ENCODE assay signal across 26 mouse cellular contexts in the genomic region with DNA sequence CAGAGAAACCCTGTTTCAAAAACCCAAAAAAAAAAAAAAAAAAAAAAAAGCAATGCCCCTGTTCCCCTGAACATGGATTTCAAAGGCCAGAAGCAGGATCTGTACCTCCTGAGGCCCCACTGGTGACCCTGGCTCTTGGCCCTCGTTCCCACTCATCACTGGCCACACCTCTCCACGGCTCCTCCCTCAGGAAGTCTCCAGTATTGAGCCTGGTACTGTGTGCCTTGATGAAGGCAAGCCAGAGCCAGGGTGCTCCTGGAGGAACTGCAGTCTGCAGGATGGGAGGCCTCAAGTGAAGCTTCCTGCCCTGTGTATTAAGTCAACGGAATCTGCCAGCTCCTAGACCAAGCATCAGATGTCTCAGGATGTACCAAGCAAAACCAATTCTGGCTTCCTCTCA. TPM values are rescaled to one million over a fixed set of nuclear protein-coding genes. Genes with fewer than 3 reads are reported as not detected.
A peak's percentile ranks its signal among the peaks of the same experiment; 100 is the strongest.
DNase-seq lines count a peak whose midpoint lies in the region; ATAC-seq and TF ChIP-seq lines count a peak whose summit lies in the region.
"Had no signal": no experiment of that assay in that cellular context is flagged by ENCODE, and none has a peak within 500 bp of the region (broad histone marks: within the 10 kb centered on the region; RNA-seq: fewer than 3 reads in every experiment).

No protein-coding gene starts in this region.

- WGBS in intestine, embryonic 16.5 days, result 74% methylated on average over 3 of the region's 3 CpGs
- 81% methylated on average over 3 of the region's 3 CpGs for WGBS in intestine, embryonic 15.5 days
- WGBS in midbrain, embryonic 11.5 days, result 95% methylated on average over 3 of the region's 3 CpGs

- peaks cover 11% of the 10 kb centered on the region for H3K4me1 ChIP-seq in intestine, embryonic 16.5 days (ENCODE audit: control insufficient read depth, insufficient read depth, low read length)
- peaks cover 17% of the 10 kb centered on the region for H3K4me1 ChIP-seq in intestine, embryonic 15.5 days (replicated peaks)
- peaks cover 16% of the 10 kb centered on the region for H3K4me1 ChIP-seq in midbrain, embryonic 11.5 days (ENCODE audit: control insufficient read depth, insufficient read depth, low read length)

- ATAC-seq in intestine, embryonic 16.5 days, result no peak
- no peak for ATAC-seq in intestine, embryonic 15.5 days
- no peak for ATAC-seq in midbrain, embryonic 11.5 days (ENCODE audit: low FRiP score)
- ATAC-seq: forebrain, postnatal 0 days; hindbrain, postnatal 0 days had no signal

- peaks cover 6% of the 10 kb centered on the region; the same call in 1 of the 2 replicates for H3K36me3 ChIP-seq in intestine, embryonic 16.5 days (ENCODE audit: control insufficient read depth, insufficient read depth, low read length)
- H3K36me3 ChIP-seq in intestine, embryonic 15.5 days, result peaks cover 10% of the 10 kb centered on the region
- H3K36me3 ChIP-seq in midbrain, embryonic 11.5 days (ENCODE audit: control insufficient read depth, insufficient read depth, low read length), result peaks cover 10% of the 10 kb centered on the region

- 0 out of 2 replicates have a peak overlapping the region, but pooled peaks have one; percentile 14 for H3K9ac ChIP-seq in intestine, embryonic 16.5 days (ENCODE audit: low read depth, low read length)
- no peak overlapping the region for H3K9ac ChIP-seq in intestine, embryonic 15.5 days
- no peak overlapping the region for H3K9ac ChIP-seq in midbrain, embryonic 11.5 days (ENCODE audit: low read length)
- H3K9ac ChIP-seq: forebrain, postnatal 0 days; heart, embryonic 13.5 days; limb, embryonic 15.5 days; liver, embryonic 15.5 days; stomach, embryonic 15.5 days had no signal

- H3K9me3 ChIP-seq in intestine, embryonic 16.5 days (ENCODE audit: control insufficient read depth, low read length), result no peaks in the 10 kb centered on the region
- no peaks in the 10 kb centered on the region for H3K9me3 ChIP-seq in intestine, embryonic 15.5 days
- no peaks in the 10 kb centered on the region for H3K9me3 ChIP-seq in midbrain, embryonic 11.5 days (ENCODE audit: control insufficient read depth, low read length)
- H3K9me3 ChIP-seq: heart, embryonic 13.5 days; limb, embryonic 15.5 days; liver, embryonic 15.5 days; midbrain, embryonic 10.5 days; stomach, embryonic 15.5 days had no signal

- no peaks in the 10 kb centered on the region for H3K27me3 ChIP-seq in intestine, embryonic 16.5 days (replicated peaks; ENCODE audit: control insufficient read depth, insufficient read depth, low read length)
- H3K27me3 ChIP-seq in intestine, embryonic 15.5 days (replicated peaks), result no peaks in the 10 kb centered on the region
- H3K27me3 ChIP-seq in midbrain, embryonic 11.5 days (ENCODE audit: control insufficient read depth, insufficient read depth, low read length), result no peaks in the 10 kb centered on the region
- H3K27me3 ChIP-seq: heart, embryonic 13.5 days; limb, embryonic 15.5 days; liver, embryonic 15.5 days; stomach, embryonic 15.5 days had no signal

- no peak overlapping the region for H3K4me3 ChIP-seq in intestine, embryonic 16.5 days (ENCODE audit: low read length)
- H3K4me3 ChIP-seq in intestine, embryonic 15.5 days (replicated peaks), result no peak overlapping the region
- H3K4me3 ChIP-seq in layer of hippocampus, adult 2 months, result no peak overlapping the region
- no peak overlapping the region for H3K4me3 ChIP-seq in midbrain, embryonic 11.5 days (ENCODE audit: low read depth, low read length)
- H3K4me3 ChIP-seq: heart, embryonic 13.5 days; limb, embryonic 15.5 days; liver, embryonic 15.5 days; midbrain, embryonic 10.5 days; stomach, embryonic 15.5 days had no signal

- no peak overlapping the region for H3K4me2 ChIP-seq in intestine, embryonic 16.5 days (ENCODE audit: low read depth, low read length)
- H3K4me2 ChIP-seq in intestine, embryonic 15.5 days (replicated peaks), result no peak overlapping the region
- H3K4me2 ChIP-seq in midbrain, embryonic 11.5 days, result no peak overlapping the region
- H3K4me2 ChIP-seq: heart, embryonic 13.5 days; limb, embryonic 15.5 days; stomach, embryonic 15.5 days had no signal

- H3K27ac ChIP-seq in intestine, embryonic 16.5 days (ENCODE audit: low read length), result no peak overlapping the region
- H3K27ac ChIP-seq in intestine, embryonic 15.5 days, result no peak overlapping the region
- peak overlapping the region; percentile 41; the same call in 1 of the 2 replicates for H3K27ac ChIP-seq in layer of hippocampus, adult 2 months
- H3K27ac ChIP-seq in midbrain, embryonic 11.5 days (ENCODE audit: low read depth, low read length), result no peak overlapping the region
- H3K27ac ChIP-seq: heart, embryonic 13.5 days; hindbrain, postnatal 0 days; limb, embryonic 15.5 days; midbrain, embryonic 10.5 days; stomach, embryonic 15.5 days had no signal

- peak; percentile 14 for DNase-seq in cerebellum, adult 8-10 months
- no peak for DNase-seq in cerebellum, postnatal 14 days
- no peak for DNase-seq in layer of hippocampus, adult 2 months (ENCODE audit: low spot score in 2 of 2)
- DNase-seq in layer of hippocampus, adult 18-20 months (ENCODE audit: low spot score in 2 of 2), result no peak
- peak; percentile 40 for DNase-seq in kidney, postnatal 10 days
- DNase-seq in midbrain, embryonic 11.5 days (ENCODE audit: low spot score, missing footprints), result no peak
- DNase-seq: adrenal gland, postnatal 10 days; cerebellum, postnatal 36 days; forebrain, postnatal 0 days; gastrocnemius, postnatal 14 days; heart, adult 18-20 months; heart, postnatal 14 days; left cerebral cortex, postnatal 4 days; right cerebral cortex, adult 18-20 months; thymus, adult 2 months; thymus, postnatal 4 days had no signal

- peak; percentile 28; the same call in 1 of the 2 replicates for TF ChIP-seq CTCF in layer of hippocampus, adult 2 months (conservative IDR thresholded peaks at IDR 0.05)

RNA-seq across cellular contexts. Expression of a gene that starts 3.3 kb away (rescaled TPM):
- polyA plus RNA-seq in intestine, embryonic 16.5 days (2015; fragmentation: Nextera tagmentation; extraction: Ambion mirVana), result 97.6 and 111 TPM in 2 replicates
- 124 TPM in 2 replicates for polyA plus RNA-seq in intestine, embryonic 15.5 days (2015; fragmentation: Nextera tagmentation; extraction: Ambion mirVana)
- total RNA-seq in layer of hippocampus, adult 2 months (2021), result 10 to 100 TPM; 48.4 to 49.3 TPM
- 10 to 100 TPM; 43.1 to 53.9 TPM for total RNA-seq in layer of hippocampus, adult 18-20 months (2021)
- polyA plus RNA-seq in midbrain, embryonic 11.5 days (2014; fragmentation: Nextera tagmentation; extraction: Ambion mirVana), result 147 and 151 TPM in 2 replicates

RNA-seq across cellular contexts. Expression of a gene that starts 3.7 kb away (rescaled TPM):
- polyA plus RNA-seq in intestine, embryonic 16.5 days (2015; fragmentation: Nextera tagmentation; extraction: Ambion mirVana), result 234 and 241 TPM in 2 replicates
- 184 and 205 TPM in 2 replicates for polyA plus RNA-seq in intestine, embryonic 15.5 days (2015; fragmentation: Nextera tagmentation; extraction: Ambion mirVana)
- total RNA-seq in layer of hippocampus, adult 2 months (2021), result 100 to 1,000 TPM; 361 to 395 TPM
- total RNA-seq in layer of hippocampus, adult 18-20 months (2021), result 100 to 1,000 TPM; 383 to 385 TPM
- 123 and 127 TPM in 2 replicates for polyA plus RNA-seq in midbrain, embryonic 11.5 days (2014; fragmentation: Nextera tagmentation; extraction: Ambion mirVana)

RNA-seq across cellular contexts. Expression of a gene that starts 15.4 kb away (rescaled TPM):
- 41.7 and 47.7 TPM in 2 replicates for polyA plus RNA-seq in intestine, embryonic 16.5 days (2015; fragmentation: Nextera tagmentation; extraction: Ambion mirVana)
- polyA plus RNA-seq in intestine, embryonic 15.5 days (2015; fragmentation: Nextera tagmentation; extraction: Ambion mirVana), result 32.2 and 37.6 TPM in 2 replicates
- total RNA-seq in layer of hippocampus, adult 2 months (2021), result 10 to 100 TPM; 56.9 to 63.4 TPM
- 10 to 100 TPM; 59.5 to 59.6 TPM for total RNA-seq in layer of hippocampus, adult 18-20 months (2021)
- polyA plus RNA-seq in midbrain, embryonic 11.5 days (2014; fragmentation: Nextera tagmentation; extraction: Ambion mirVana), result 3.4 and 3.7 TPM in 2 replicates

RNA-seq across cellular contexts. Expression of a gene that starts 19.0 kb away (rescaled TPM):
- 0.73 and 1.4 TPM in 2 replicates for polyA plus RNA-seq in intestine, embryonic 16.5 days (2015; fragmentation: Nextera tagmentation; extraction: Ambion mirVana)
- polyA plus RNA-seq in intestine, embryonic 15.5 days (2015; fragmentation: Nextera tagmentation; extraction: Ambion mirVana), result 1.1 and 1.6 TPM in 2 replicates
- 10 to 100 TPM; 10.8 to 12.5 TPM for total RNA-seq in layer of hippocampus, adult 2 months (2021)
- 10 to 100 TPM in 1 of 2 experiments, 1 to 10 TPM in 1; 8.2 to 12.6 TPM for total RNA-seq in layer of hippocampus, adult 18-20 months (2021)
- polyA plus RNA-seq in midbrain, embryonic 11.5 days (2014; fragmentation: Nextera tagmentation; extraction: Ambion mirVana), result not detected in 2 replicates
- total RNA-seq: gastrocnemius, postnatal 14 days; heart, adult 18-20 months; heart, postnatal 14 days; hindbrain, postnatal 0 days had no signal
- polyA plus RNA-seq: hindbrain, embryonic 11.5 days had no signal

RNA-seq across cellular contexts. Expression of a gene that starts 28.1 kb away (rescaled TPM):
- polyA plus RNA-seq in intestine, embryonic 16.5 days (2015; fragmentation: Nextera tagmentation; extraction: Ambion mirVana), result 0.45 and 0.48 TPM in 2 replicates
- polyA plus RNA-seq in intestine, embryonic 15.5 days (2015; fragmentation: Nextera tagmentation; extraction: Ambion mirVana), result 0.29 and 0.40 TPM in 2 replicates
- total RNA-seq in layer of hippocampus, adult 2 months (2021), result 10 to 100 TPM; 15.3 to 18.2 TPM
- total RNA-seq in layer of hippocampus, adult 18-20 months (2021), result 10 to 100 TPM; 15.4 to 17.0 TPM
- not detected in 2 replicates for polyA plus RNA-seq in midbrain, embryonic 11.5 days (2014; fragmentation: Nextera tagmentation; extraction: Ambion mirVana)
- total RNA-seq: gastrocnemius, postnatal 14 days; heart, adult 18-20 months had no signal
- polyA plus RNA-seq: large intestine, adult 2 months had no signal

Comparison
In these comparisons a context has a peak if more than half of its experiments do, and no peak if none do; other contexts are left out.
1. DNase-seq: peak in cerebellum, adult 8-10 months (single experiment) and kidney, postnatal 10 days (single experiment); none in cerebellum, postnatal 14 days (0 of 2), layer of hippocampus, adult 2 months (0 of 2), layer of hippocampus, adult 18-20 months (0 of 2) and midbrain, embryonic 11.5 days (single experiment).